Comparison of ENCODE assay signal across 9 mouse cellular contexts in genomic region chr4:117392391-117392790, GRCm38 (mm10).
DNase-seq lines count a peak whose midpoint lies in the region; ATAC-seq lines count a peak whose summit lies in the region.
"Had no signal": no experiment of that assay in that cellular context is flagged by ENCODE, and none has a peak within 500 bp of the region (broad histone marks: within the 10 kb centered on the region; RNA-seq: fewer than 3 reads in every experiment).

No protein-coding gene starts in this region.

- no peak overlapping the region for H3K4me3 ChIP-seq in kidney, embryonic 16.5 days (ENCODE audit: low read length)
- no peak overlapping the region for H3K4me3 ChIP-seq in embryonic facial prominence, embryonic 14.5 days (ENCODE audit: low read depth, low read length)
- H3K4me3 ChIP-seq in hindbrain, embryonic 15.5 days = no peak overlapping the region
- H3K4me3 ChIP-seq in midbrain, embryonic 13.5 days (replicated peaks) = no peak overlapping the region
- H3K4me3 ChIP-seq: left cerebral cortex, adult 2 months had no signal

- DNase-seq in kidney, adult 9 months = no peak
- no peak for DNase-seq in embryonic facial prominence, embryonic 14.5 days (ENCODE audit: low spot score)
- no peak for DNase-seq in retina, embryonic 14.5 days (ENCODE audit: low spot score)
- no peak for DNase-seq in layer of hippocampus, adult 9-11 months

- H3K9me3 ChIP-seq in kidney, embryonic 16.5 days (ENCODE audit: low read length) = no peaks in the 10 kb centered on the region
- H3K9me3 ChIP-seq in embryonic facial prominence, embryonic 14.5 days (ENCODE audit: control insufficient read depth, low read length) = no peaks in the 10 kb centered on the region
- H3K9me3 ChIP-seq in hindbrain, embryonic 15.5 days = no peaks in the 10 kb centered on the region
- no peaks in the 10 kb centered on the region for H3K9me3 ChIP-seq in midbrain, embryonic 13.5 days

- H3K27me3 ChIP-seq in kidney, embryonic 16.5 days (ENCODE audit: insufficient read depth, low read length) = peaks cover 26% of the 10 kb centered on the region
- H3K27me3 ChIP-seq in embryonic facial prominence, embryonic 14.5 days (replicated peaks; ENCODE audit: control insufficient read depth, insufficient read depth, low read length) = peaks cover 22% of the 10 kb centered on the region; the same call in 1 of the 2 replicates
- H3K27me3 ChIP-seq in hindbrain, embryonic 15.5 days = peaks cover 75% of the 10 kb centered on the region
- peaks cover 88% of the 10 kb centered on the region for H3K27me3 ChIP-seq in midbrain, embryonic 13.5 days

- H3K36me3 ChIP-seq in kidney, embryonic 16.5 days (ENCODE audit: insufficient read depth, low read length) = no peaks in the 10 kb centered on the region
- no peaks in the 10 kb centered on the region for H3K36me3 ChIP-seq in embryonic facial prominence, embryonic 14.5 days (ENCODE audit: control insufficient read depth, insufficient read depth, low read length)
- H3K36me3 ChIP-seq in hindbrain, embryonic 15.5 days = no peaks in the 10 kb centered on the region
- H3K36me3 ChIP-seq in midbrain, embryonic 13.5 days = no peaks in the 10 kb centered on the region

- no peak overlapping the region for H3K9ac ChIP-seq in kidney, embryonic 16.5 days (replicated peaks; ENCODE audit: low read length)
- H3K9ac ChIP-seq in embryonic facial prominence, embryonic 14.5 days (ENCODE audit: low read depth, low read length) = peak overlapping the region; percentile 37; the same call in 1 of the 2 replicates
- H3K9ac ChIP-seq in hindbrain, embryonic 15.5 days = no peak overlapping the region
- H3K9ac ChIP-seq in midbrain, embryonic 13.5 days (replicated peaks) = no peak overlapping the region; the same call in 1 of the 2 replicates

- WGBS in kidney, embryonic 16.5 days = 28% methylated on average over 2 of the region's 2 CpGs
- WGBS in embryonic facial prominence, embryonic 14.5 days = 44% methylated on average over 2 of the region's 2 CpGs
- 32% methylated on average over 2 of the region's 2 CpGs for WGBS in hindbrain, embryonic 15.5 days
- WGBS in midbrain, embryonic 13.5 days = 38% methylated on average over 2 of the region's 2 CpGs

- H3K27ac ChIP-seq in kidney, embryonic 16.5 days (ENCODE audit: low read length) = no peak overlapping the region
- H3K27ac ChIP-seq in embryonic facial prominence, embryonic 14.5 days (replicated peaks; ENCODE audit: low read depth, low read length) = no peak overlapping the region
- H3K27ac ChIP-seq in hindbrain, embryonic 15.5 days (replicated peaks) = no peak overlapping the region
- peak overlapping the region; percentile 73 for H3K27ac ChIP-seq in midbrain, embryonic 13.5 days
- H3K27ac ChIP-seq: left cerebral cortex, adult 2 months; macrophage had no signal

- 0 out of 2 replicates have a peak, but pooled peaks have one; percentile 6 for ATAC-seq in kidney, embryonic 16.5 days (ENCODE audit: low FRiP score, low TSS enrichment)
- no peak for ATAC-seq in embryonic facial prominence, embryonic 14.5 days (ENCODE audit: low read depth)
- ATAC-seq in hindbrain, embryonic 15.5 days (ENCODE audit: low FRiP score, low read depth) = 0 out of 2 replicates have a peak, but pooled peaks have one; percentile 40
- peak; percentile 28; the same call in 1 of the 2 replicates for ATAC-seq in midbrain, embryonic 13.5 days

- H3K4me1 ChIP-seq in kidney, embryonic 16.5 days (ENCODE audit: insufficient read depth, low read length) = peaks cover 10% of the 10 kb centered on the region
- H3K4me1 ChIP-seq in embryonic facial prominence, embryonic 14.5 days (ENCODE audit: control insufficient read depth, insufficient read depth, low read length) = peaks cover 7% of the 10 kb centered on the region; the same call in 1 of the 2 replicates
- peaks cover 24% of the 10 kb centered on the region for H3K4me1 ChIP-seq in hindbrain, embryonic 15.5 days (replicated peaks)
- peaks cover 38% of the 10 kb centered on the region for H3K4me1 ChIP-seq in midbrain, embryonic 13.5 days (replicated peaks)

- H3K4me2 ChIP-seq in kidney, embryonic 16.5 days (replicated peaks; ENCODE audit: low read depth, low read length) = peak overlapping the region; percentile 46; the same call in 1 of the 2 replicates
- H3K4me2 ChIP-seq in embryonic facial prominence, embryonic 14.5 days (ENCODE audit: low read depth, low read length) = no peak overlapping the region; the same call in 1 of the 2 replicates
- H3K4me2 ChIP-seq in hindbrain, embryonic 15.5 days = no peak overlapping the region
- peak overlapping the region; percentile 40; the same call in 1 of the 2 replicates for H3K4me2 ChIP-seq in midbrain, embryonic 13.5 days (replicated peaks)

Comparison
In these comparisons a context has a peak if more than half of its experiments do, and no peak if none do; other contexts are left out.
1. H3K4me2 ChIP-seq: peak in kidney, embryonic 16.5 days (single experiment) and midbrain, embryonic 13.5 days (single experiment); none in embryonic facial prominence, embryonic 14.5 days (single experiment) and hindbrain, embryonic 15.5 days (single experiment).